Mouse (Mus musculus): Measurements from ENCODE around the gene Cct8. TPM values are rescaled to one million over a fixed set of nuclear protein-coding genes. Genes with fewer than 3 reads are reported as not detected.
"Not testable (repeated sequence)": the region's sequence is repeated elsewhere in the genome, so short reads cannot be mapped to it uniquely, and the experiment has no call there.

The Cct8 gene
- polyA plus RNA-seq, 1 experiment from 2014 or later: 430 TPM

GRCm38 (mm10) chr16:87492191-87492792, 3.4 kb downstream of the Cct8 start:
- Histone ChIP-seq H3K36me3 (peaks cover 58% of the 10 kb centered on the region), H3K4me1 (peaks cover 18% of the 10 kb centered on the region)
- H3K27me3 ChIP-seq; H3K4me3 ChIP-seq; ATAC-seq (ENCODE audit: borderline replicate concordance, extremely low read depth, low FRiP score, low TSS enrichment); H3K4me2 ChIP-seq; H3K9me3 ChIP-seq; H3K9ac ChIP-seq; H3K27ac ChIP-seq: not testable (repeated sequence)
- 91% methylated on average over 12 of the region's 12 CpGs for WGBS

GRCm38 (mm10) chr16:87488605-87489004, 7.1 kb downstream of the Cct8 start:
- Histone ChIP-seq H3K27me3 (no peaks in the 10 kb centered on the region), H3K9ac (no peak overlapping the region), H3K4me1 (no peaks in the 10 kb centered on the region), H3K36me3 (peaks cover 92% of the 10 kb centered on the region), H3K4me3 (no peak overlapping the region), H3K27ac (no peak overlapping the region), H3K9me3 (no peaks in the 10 kb centered on the region), H3K4me2 (no peak overlapping the region)
- WGBS: 64% methylated on average over 2 of the region's 2 CpGs
- no peak for ATAC-seq (ENCODE audit: borderline replicate concordance, extremely low read depth, low FRiP score, low TSS enrichment)

- Histone ChIP-seq H3K9me3 (no peaks in the 10 kb centered on the region), H3K27ac (no peak overlapping the region), H3K9ac (no peak overlapping the region), H3K4me1 (no peaks in the 10 kb centered on the region), H3K4me3 (no peak overlapping the region), H3K27me3 (no peaks in the 10 kb centered on the region), H3K4me2 (no peak overlapping the region), H3K36me3 (peaks cover 94% of the 10 kb centered on the region)
- 96% methylated on average over 5 of the region's 5 CpGs for WGBS
- ATAC-seq (ENCODE audit: borderline replicate concordance, extremely low read depth, low FRiP score, low TSS enrichment): no peak
Measured at GRCm38 (mm10) chr16:87486739-87487138, 8.9 kb downstream of the Cct8 start.

- 88% methylated on average over 5 of the region's 5 CpGs for WGBS
- Histone ChIP-seq H3K36me3 (peaks cover 88% of the 10 kb centered on the region), H3K9me3 (no peaks in the 10 kb centered on the region), H3K4me3 (no peak overlapping the region), H3K4me2 (no peak overlapping the region), H3K27me3 (no peaks in the 10 kb centered on the region), H3K9ac (no peak overlapping the region), H3K4me1 (no peaks in the 10 kb centered on the region), H3K27ac (no peak overlapping the region)
- no peak for ATAC-seq (ENCODE audit: borderline replicate concordance, extremely low read depth, low FRiP score, low TSS enrichment)
Measured at GRCm38 (mm10) chr16:87484367-87484766, 11.3 kb downstream of the Cct8 start.

- Histone ChIP-seq H3K4me2 (no peak overlapping the region), H3K36me3 (peaks cover 76% of the 10 kb centered on the region), H3K27ac (no peak overlapping the region), H3K9me3 (no peaks in the 10 kb centered on the region), H3K4me1 (no peaks in the 10 kb centered on the region), H3K4me3 (no peak overlapping the region), H3K27me3 (no peaks in the 10 kb centered on the region), H3K9ac (no peak overlapping the region)
- 84% methylated on average over 4 of the region's 4 CpGs for WGBS
- no peak for ATAC-seq (ENCODE audit: borderline replicate concordance, extremely low read depth, low FRiP score, low TSS enrichment)
Measured at GRCm38 (mm10) chr16:87470579-87470978, 25.1 kb downstream of the Cct8 start.

- Histone ChIP-seq H3K36me3 (peaks cover 16% of the 10 kb centered on the region; the same call in 1 of the 2 replicates), H3K4me3 (no peak overlapping the region), H3K27ac (no peak overlapping the region), H3K4me1 (peaks cover 18% of the 10 kb centered on the region), H3K4me2 (no peak overlapping the region), H3K9ac (no peak overlapping the region), H3K27me3 (no peaks in the 10 kb centered on the region), H3K9me3 (no peaks in the 10 kb centered on the region)
- WGBS: 95% methylated on average over 3 of the region's 3 CpGs
- no peak for ATAC-seq (ENCODE audit: borderline replicate concordance, extremely low read depth, low FRiP score, low TSS enrichment)
Measured at GRCm38 (mm10) chr16:87458752-87459151, 36.9 kb downstream of the Cct8 start.

GRCm38 (mm10) chr16:87455180-87455611, 40.5 kb downstream of the Cct8 start:
- 0% methylated on average over 38 of the region's 38 CpGs for WGBS
- Histone ChIP-seq H3K9me3 (no peaks in the 10 kb centered on the region), H3K4me1 (peaks cover 18% of the 10 kb centered on the region), H3K9ac (peak overlapping the region; percentile 90), H3K36me3 (0 out of 2 replicates have a peak, but pooled peaks cover 2% of the 10 kb centered on the region), H3K4me2 (peak overlapping the region; percentile 85), H3K27me3 (no peaks in the 10 kb centered on the region), H3K4me3 (peak overlapping the region; percentile 92), H3K27ac (peak overlapping the region; percentile 68)
- no peak; the same call in 1 of the 2 replicates for ATAC-seq (ENCODE audit: borderline replicate concordance, extremely low read depth, low FRiP score, low TSS enrichment)

GRCm38 (mm10) chr16:87454419-87455179, 41.1 kb downstream of the Cct8 start, which contains the start of gene Usp16:
Usp16 (plus strand) TSS chr16:87454703.
- Histone ChIP-seq H3K4me3 (peak within 1 kb of the TSS; percentile 92), H3K27ac (peak within 1 kb of the TSS; percentile 68), H3K4me1 (peaks cover 18% of the 10 kb centered on the region), H3K4me2 (peak within 1 kb of the TSS; percentile 85), H3K9me3 (no peaks in the 10 kb centered on the region), H3K27me3 (no peaks in the 10 kb centered on the region), H3K9ac (peak within 1 kb of the TSS; percentile 90), H3K36me3 (0 out of 2 replicates have a peak, but pooled peaks cover 2% of the 10 kb centered on the region)
- WGBS: 8% methylated on average over 45 of the region's 45 CpGs
- ATAC-seq (ENCODE audit: borderline replicate concordance, extremely low read depth, low FRiP score, low TSS enrichment): peak; percentile 97

GRCm38 (mm10) chr16:87453226-87453625, 42.4 kb downstream of the Cct8 start:
- Histone ChIP-seq H3K9me3 (no peaks in the 10 kb centered on the region), H3K27me3 (no peaks in the 10 kb centered on the region), H3K9ac (no peak overlapping the region), H3K4me1 (peaks cover 18% of the 10 kb centered on the region), H3K4me3 (no peak overlapping the region), H3K4me2 (no peak overlapping the region), H3K36me3 (no peaks in the 10 kb centered on the region), H3K27ac (no peak overlapping the region)
- no peak for ATAC-seq (ENCODE audit: borderline replicate concordance, extremely low read depth, low FRiP score, low TSS enrichment)
- 78% methylated on average over 2 of the region's 2 CpGs for WGBS

GRCm38 (mm10) chr16:87445528-87445927, 50.1 kb downstream of the Cct8 start:
- ATAC-seq (ENCODE audit: borderline replicate concordance, extremely low read depth, low FRiP score, low TSS enrichment): no peak
- Histone ChIP-seq H3K27ac (no peak overlapping the region), H3K36me3 (no peaks in the 10 kb centered on the region), H3K9ac (no peak overlapping the region), H3K27me3 (no peaks in the 10 kb centered on the region), H3K4me3 (no peak overlapping the region), H3K4me1 (peaks cover 21% of the 10 kb centered on the region; the same call in 1 of the 2 replicates), H3K9me3 (no peaks in the 10 kb centered on the region), H3K4me2 (no peak overlapping the region)
- WGBS: 87% methylated on average over 3 of the region's 3 CpGs

GRCm38 (mm10) chr16:87445110-87445509, 50.6 kb downstream of the Cct8 start:
- Histone ChIP-seq H3K9ac (no peak overlapping the region), H3K9me3 (no peaks in the 10 kb centered on the region), H3K36me3 (no peaks in the 10 kb centered on the region), H3K4me2 (no peak overlapping the region), H3K4me3 (no peak overlapping the region), H3K4me1 (peaks cover 21% of the 10 kb centered on the region; the same call in 1 of the 2 replicates), H3K27ac (no peak overlapping the region), H3K27me3 (no peaks in the 10 kb centered on the region)
- no peak for ATAC-seq (ENCODE audit: borderline replicate concordance, extremely low read depth, low FRiP score, low TSS enrichment)

- Histone ChIP-seq H3K36me3 (no peaks in the 10 kb centered on the region), H3K4me2 (no peak overlapping the region), H3K9me3 (no peaks in the 10 kb centered on the region), H3K9ac (no peak overlapping the region), H3K27me3 (no peaks in the 10 kb centered on the region), H3K27ac (no peak overlapping the region), H3K4me3 (no peak overlapping the region), H3K4me1 (peaks cover 27% of the 10 kb centered on the region; the same call in 1 of the 2 replicates)
- no peak for ATAC-seq (ENCODE audit: borderline replicate concordance, extremely low read depth, low FRiP score, low TSS enrichment)
- 45% methylated on average over 1 of the region's 1 CpGs for WGBS
Measured at GRCm38 (mm10) chr16:87444071-87444470, 51.6 kb downstream of the Cct8 start.
